Mouse (Mus musculus) bone marrow, adult 2 months (tissue): ENCODE results near the gene Tm4sf5. TPM values are rescaled to one million over a fixed set of nuclear protein-coding genes. Genes with fewer than 3 reads are reported as not detected.

Experiments
- H3K27ac ChIP-seq: fragments of 200-500 bp; 2 replicates; pipeline ENCODE4 v1.5.1; 2012; ENCODE audit warnings: low read depth, mild to moderate bottlenecking, control low read depth, inconsistent platforms, low read length; ENCODE audit not compliant: control insufficient read depth, poor library complexity, insufficient read depth
- H3K4me1 ChIP-seq: fragments of 200-500 bp; 2 replicates; pipeline ENCODE4 v1.6.1; 2011; ENCODE audit warnings: low read length; ENCODE audit not compliant: control insufficient read depth, insufficient read depth
- H3K4me3 ChIP-seq: fragments of 200-500 bp; replicated peaks from 2 replicates; pipeline ENCODE3; 2011; ENCODE audit warnings: mild to moderate bottlenecking, low read depth, low read length, control low read depth; ENCODE audit not compliant: control insufficient read depth
- CTCF ChIP-seq: fragments of 200-500 bp; IDR thresholded peaks from 2 replicates; pipeline ENCODE4 v1.5.1; 2011; ENCODE audit warnings: low read length, control low read depth; ENCODE audit not compliant: control insufficient read depth, insufficient read depth
- POLR2A ChIP-seq: fragments of 200-500 bp; IDR thresholded peaks from 2 replicates; pipeline ENCODE4 v1.6.1; 2011; ENCODE audit warnings: low read depth, mild to moderate bottlenecking, control low read depth, low read length, borderline replicate concordance; ENCODE audit not compliant: control insufficient read depth
- WGBS: fragments of 180-500 bp; shearing (Covaris S2); methylation state at CpG from one replicate; pipeline ENCODE4 v1.1.7; 2018; 5-methylcytosine and 5-hydroxymethylcytosine counted together
- polyA plus RNA-seq: library from polyadenylated mRNA; stranded (reverse); fragments of >200 nt; gene quantifications from 2 replicates; pipeline ENCODE4 v1.2.4, GENCODE M21; 2011; ENCODE audit warnings: low replicate concordance; ENCODE audit not compliant: missing spikeins, insufficient read depth, insufficient read length

The Tm4sf5 gene
- not detected in 2 replicates for polyA plus RNA-seq

DNA sequence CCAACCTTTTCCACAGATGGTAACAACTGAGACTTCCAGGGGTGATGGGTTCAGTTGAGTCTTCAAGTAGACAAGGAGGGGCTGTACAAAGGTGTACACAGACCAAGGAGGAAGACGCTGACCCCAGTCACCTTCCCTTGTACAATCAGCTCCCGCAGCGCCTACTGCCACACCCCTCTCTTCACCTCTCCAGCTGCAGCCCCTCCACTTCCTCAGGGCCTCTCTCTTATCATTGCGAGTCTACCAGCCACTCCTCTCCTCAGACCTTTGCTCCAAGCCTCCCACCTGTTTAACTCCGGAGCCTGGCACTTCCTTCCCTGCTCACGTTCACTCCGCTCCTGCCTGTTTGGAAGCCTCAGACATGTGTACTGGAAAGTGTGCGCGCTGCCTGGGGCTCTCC lies at the start of gene Tm4sf5:
Gene Tm4sf5 (plus strand): TSS at position 275 of the 400 bp plus-strand sequence.
- H3K4me3 ChIP-seq: no peak within 1 kb of the TSS
- H3K27ac ChIP-seq: no peak within 1 kb of the TSS
- TF ChIP-seq POLR2A: no peak
- TF ChIP-seq CTCF: no peak
- no peaks in the 10 kb centered on the region for H3K4me1 ChIP-seq
- 59% methylated on average over 9 of the region's 9 CpGs for WGBS

DNA sequence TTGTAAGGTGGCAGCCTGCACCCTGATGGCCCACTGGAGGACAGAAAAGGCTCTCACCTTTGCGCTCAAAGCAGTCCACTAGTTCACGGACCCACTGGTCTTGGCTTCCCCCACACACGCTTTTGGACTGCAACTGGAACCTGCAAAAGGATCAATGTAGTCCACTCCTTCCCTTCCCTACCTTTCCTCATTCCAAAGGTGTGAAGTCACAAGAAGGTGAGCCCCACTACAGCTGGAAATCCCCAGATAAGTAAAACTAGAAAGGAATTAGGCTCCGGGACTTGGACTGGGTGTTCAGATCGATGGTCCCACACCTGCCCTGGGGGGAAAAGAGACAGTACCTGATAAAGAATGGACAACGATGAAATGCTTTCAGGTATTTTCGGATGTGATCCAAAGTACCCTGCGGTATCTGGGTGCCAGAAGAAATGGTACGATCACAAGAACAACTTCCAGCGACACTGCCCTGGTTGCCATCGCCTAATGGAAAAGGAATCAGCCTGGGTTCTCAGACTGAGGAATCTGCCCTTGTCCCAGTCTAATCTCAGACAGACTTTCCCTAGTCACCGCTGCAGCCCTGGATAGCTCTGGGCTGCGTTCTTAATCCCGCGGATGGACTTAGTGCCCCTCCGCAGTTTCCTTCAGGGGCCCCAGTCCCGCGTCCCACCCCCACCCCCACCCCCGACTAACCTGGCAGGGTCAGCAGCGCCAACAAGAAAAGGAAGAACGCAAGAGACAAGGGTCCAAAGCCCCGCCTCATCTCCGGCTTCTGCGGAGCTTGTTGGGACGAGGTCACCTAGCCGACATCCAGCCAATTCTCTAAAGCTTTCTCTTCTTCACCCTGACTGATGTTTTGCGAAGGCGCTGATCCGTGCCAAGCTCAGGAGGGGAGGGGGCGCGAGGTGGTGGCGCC lies 46.1 kb upstream of the Tm4sf5 start, which contains the start of gene Zmynd15:
Gene Zmynd15 (plus strand): TSS at position 746 of the 913 bp plus-strand sequence.
- Histone ChIP-seq H3K4me3 (peak within 1 kb of the TSS; percentile 14), H3K4me1 (no peaks in the 10 kb centered on the region; the same call in 1 of the 2 replicates), H3K27ac (no peak within 1 kb of the TSS; the same call in 1 of the 2 replicates)
- 20% methylated on average over 32 of the region's 32 CpGs for WGBS
- TF ChIP-seq POLR2A: no peak
- no peak for TF ChIP-seq CTCF

DNA sequence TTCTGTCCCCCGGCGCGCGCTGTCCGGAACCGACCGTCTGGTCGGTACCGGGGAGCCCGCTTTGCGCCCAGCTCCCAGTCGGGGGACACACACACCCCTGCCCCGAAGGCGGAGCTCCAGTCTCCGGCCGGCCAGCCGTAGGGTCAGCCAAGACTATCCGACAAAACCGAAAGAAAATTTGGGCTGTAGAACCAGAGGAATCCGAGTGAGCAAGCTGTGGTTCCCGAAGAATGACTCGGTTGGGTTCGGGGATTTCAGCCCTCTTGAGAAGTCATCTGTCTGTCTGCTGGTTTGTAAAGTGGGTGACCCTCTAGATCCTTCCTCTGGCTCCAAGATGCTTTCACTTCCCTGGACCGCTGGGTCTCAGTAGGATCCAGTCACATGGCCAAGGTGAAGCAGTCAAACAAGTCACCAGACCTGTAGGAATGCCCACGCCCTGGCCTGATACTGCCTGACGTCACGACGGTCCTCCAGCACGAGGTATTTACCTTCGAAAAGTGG lies 45.4 kb upstream of the Tm4sf5 start, which contains the start of gene Cxcl16:
Gene Cxcl16 (minus strand): TSS at position 384 of the 501 bp plus-strand sequence.
- 6% methylated on average over 30 of the region's 30 CpGs for WGBS
- Histone ChIP-seq H3K4me1 (no peaks in the 10 kb centered on the region; the same call in 1 of the 2 replicates), H3K27ac (no peak within 1 kb of the TSS; the same call in 1 of the 2 replicates), H3K4me3 (peak within 1 kb of the TSS; percentile 14)
- TF ChIP-seq CTCF: no peak
- no peak for TF ChIP-seq POLR2A

DNA sequence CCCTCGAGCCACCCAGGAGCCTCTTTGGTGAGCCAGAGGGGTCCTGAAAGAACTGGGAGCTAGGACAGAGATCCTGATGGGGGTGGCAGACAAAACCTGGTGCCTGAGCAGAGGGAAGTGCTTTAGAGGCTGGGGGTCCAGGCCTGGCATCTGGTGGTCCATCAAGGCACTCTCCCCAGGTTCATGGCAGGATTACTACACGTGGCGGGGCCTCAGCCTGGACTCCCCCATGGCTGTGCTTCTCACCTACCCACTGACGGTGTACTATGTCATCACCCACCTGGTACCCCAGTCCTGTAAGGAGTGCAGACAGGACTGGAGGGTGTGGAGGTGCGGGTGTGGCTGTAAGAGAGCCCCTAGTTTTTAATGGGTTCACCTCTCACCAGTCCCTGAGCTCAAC lies 41.1 kb upstream of the Tm4sf5 start:
- Histone ChIP-seq H3K4me3 (no peak overlapping the region), H3K4me1 (no peaks in the 10 kb centered on the region; the same call in 1 of the 2 replicates), H3K27ac (no peak overlapping the region)
- WGBS: 82% methylated on average over 5 of the region's 5 CpGs
- no peak for TF ChIP-seq CTCF
- no peak for TF ChIP-seq POLR2A

DNA sequence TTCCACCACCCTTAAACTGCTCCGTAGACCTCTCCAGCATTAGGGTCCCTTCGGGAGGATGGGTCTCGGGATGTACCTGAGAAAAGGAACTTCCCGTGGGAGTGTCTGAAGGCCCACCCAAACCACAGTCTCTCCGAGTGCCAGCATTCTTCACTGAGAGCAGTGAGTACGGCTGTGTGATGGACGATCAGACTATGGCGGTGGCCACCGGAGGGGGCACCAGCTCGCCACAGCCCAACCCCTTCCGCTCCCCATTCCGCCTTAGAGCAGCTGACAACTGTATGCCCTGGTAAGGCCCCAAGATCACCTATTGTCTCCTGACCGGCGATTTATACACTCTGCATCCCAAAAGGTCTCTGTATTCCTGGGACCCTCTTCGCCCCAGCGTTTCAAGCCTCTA lies 39.8 kb upstream of the Tm4sf5 start:
- Histone ChIP-seq H3K4me3 (no peak overlapping the region), H3K27ac (no peak overlapping the region), H3K4me1 (no peaks in the 10 kb centered on the region; the same call in 1 of the 2 replicates)
- TF ChIP-seq CTCF (no peak), POLR2A (no peak)
- 38% methylated on average over 16 of the region's 16 CpGs for WGBS

DNA sequence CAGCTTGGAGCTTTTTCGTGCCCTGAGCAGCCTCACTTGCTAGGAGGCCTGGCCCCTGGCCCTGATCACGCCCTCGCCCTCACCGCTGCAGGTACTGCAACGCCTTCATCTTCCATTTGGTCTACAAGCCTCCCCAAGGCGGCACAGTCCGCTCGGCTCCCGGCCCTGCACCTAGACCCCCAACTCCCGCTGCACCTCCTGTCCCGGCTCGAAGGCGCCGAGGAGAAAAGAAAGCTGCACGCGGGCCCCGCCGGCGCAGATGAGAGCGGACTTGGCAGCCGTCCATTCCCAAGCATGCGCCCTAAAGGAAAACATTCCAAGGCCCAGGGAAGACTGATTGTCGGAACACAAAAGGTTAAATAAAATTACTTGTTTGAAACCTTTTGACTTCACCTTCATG lies 39.2 kb upstream of the Tm4sf5 start:
- H3K4me3 ChIP-seq: no peak overlapping the region
- TF ChIP-seq CTCF: no peak
- TF ChIP-seq POLR2A: no peak

DNA sequence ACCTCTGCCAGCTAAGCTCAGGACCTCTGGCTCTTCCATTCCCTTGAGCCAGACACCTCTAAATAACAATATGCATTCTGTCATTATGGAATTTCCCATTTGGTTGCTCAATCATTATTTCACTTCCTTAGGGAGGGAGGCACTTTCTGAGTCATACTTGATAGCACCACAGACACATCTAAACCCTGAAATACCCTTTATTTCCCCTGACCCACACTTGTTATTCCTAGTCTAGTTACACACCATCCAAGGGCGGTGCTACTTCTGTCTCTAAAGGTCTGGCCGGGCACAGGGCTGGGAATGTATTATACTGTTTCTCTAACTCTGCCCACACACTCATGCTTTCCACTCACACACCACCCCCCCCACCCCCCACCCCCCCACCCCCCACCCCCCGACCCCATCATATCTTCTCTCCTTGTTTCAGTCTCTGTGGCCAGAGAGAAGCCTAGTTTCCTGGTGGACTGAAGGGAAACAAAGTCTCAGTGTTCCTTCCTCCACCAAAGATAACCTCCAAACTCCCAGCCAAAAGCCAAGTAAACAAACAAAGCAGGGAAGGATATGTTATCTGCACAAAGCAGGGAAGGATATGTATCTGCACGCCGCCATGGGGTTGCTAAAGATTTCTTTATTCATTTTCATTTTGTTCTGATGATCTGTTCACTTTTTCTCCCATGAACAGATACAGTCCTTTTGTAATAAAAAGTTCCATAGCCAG lies 37.0 kb upstream of the Tm4sf5 start:
- Histone ChIP-seq H3K4me3 (no peak overlapping the region), H3K27ac (no peak overlapping the region), H3K4me1 (no peaks in the 10 kb centered on the region; the same call in 1 of the 2 replicates)
- WGBS: 69% methylated on average over 5 of the region's 5 CpGs
- TF ChIP-seq POLR2A (no peak), CTCF (no peak)

More for the DNA sequence above, 39.2 kb upstream of the Tm4sf5 start:
- no peaks in the 10 kb centered on the region; the same call in 1 of the 2 replicates for H3K4me1 ChIP-seq
- no peak overlapping the region for H3K27ac ChIP-seq
- 63% methylated on average over 23 of the region's 23 CpGs for WGBS

DNA sequence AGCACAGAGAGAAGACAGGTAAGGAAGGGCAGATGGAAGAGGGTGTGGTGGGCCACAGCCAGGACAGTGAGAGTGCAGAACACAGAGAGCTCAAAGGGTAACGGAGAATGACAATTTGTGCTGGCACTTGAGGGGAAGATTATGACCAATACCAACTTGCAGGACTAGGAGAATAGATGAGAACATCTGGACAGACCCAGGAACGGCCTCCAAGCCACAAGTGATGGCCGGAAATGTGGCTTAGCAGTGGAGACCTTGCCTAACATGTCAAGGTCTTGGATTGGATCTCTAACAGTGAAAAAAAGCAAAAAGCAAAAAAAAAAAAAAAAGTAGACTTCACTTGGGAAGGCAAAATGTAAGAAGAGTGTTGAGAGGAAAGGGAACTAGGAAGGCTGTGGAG lies 35.3 kb upstream of the Tm4sf5 start:
- H3K4me3 ChIP-seq: no peak overlapping the region
- TF ChIP-seq POLR2A: no peak
- no peak for TF ChIP-seq CTCF
- WGBS: 74% methylated on average over 3 of the region's 3 CpGs
- H3K4me1 ChIP-seq: no peaks in the 10 kb centered on the region; the same call in 1 of the 2 replicates
- H3K27ac ChIP-seq: no peak overlapping the region
